Mouse (Mus musculus) heart, postnatal 0 days (tissue): ENCODE results near the gene Ppp1r9a.

Experiments used
- CTCF ChIP-seq: IDR thresholded peaks from 2 replicates; pipeline ENCODE4 v1.5.1; 2016; ENCODE audit warnings: antibody characterized with exemption, control low read depth, low read depth
- EP300 ChIP-seq: IDR thresholded peaks from 2 replicates; pipeline ENCODE4 v1.6.1; 2016; ENCODE audit warnings: antibody characterized with exemption, low read depth

GRCm38 (mm10) chr6:5174179-5174812, 271.6 kb downstream of the Ppp1r9a start:
- TF ChIP-seq CTCF (no peak), EP300 (no peak)
